Mouse (Mus musculus): Measurements from ENCODE around the gene Cd1d1. TPM values are rescaled to one million over a fixed set of nuclear protein-coding genes. Genes with fewer than 3 reads are reported as not detected.

The Cd1d1 gene
- polyA plus RNA-seq, 1 experiment from 2014 or later, result 1.7 TPM

DNA sequence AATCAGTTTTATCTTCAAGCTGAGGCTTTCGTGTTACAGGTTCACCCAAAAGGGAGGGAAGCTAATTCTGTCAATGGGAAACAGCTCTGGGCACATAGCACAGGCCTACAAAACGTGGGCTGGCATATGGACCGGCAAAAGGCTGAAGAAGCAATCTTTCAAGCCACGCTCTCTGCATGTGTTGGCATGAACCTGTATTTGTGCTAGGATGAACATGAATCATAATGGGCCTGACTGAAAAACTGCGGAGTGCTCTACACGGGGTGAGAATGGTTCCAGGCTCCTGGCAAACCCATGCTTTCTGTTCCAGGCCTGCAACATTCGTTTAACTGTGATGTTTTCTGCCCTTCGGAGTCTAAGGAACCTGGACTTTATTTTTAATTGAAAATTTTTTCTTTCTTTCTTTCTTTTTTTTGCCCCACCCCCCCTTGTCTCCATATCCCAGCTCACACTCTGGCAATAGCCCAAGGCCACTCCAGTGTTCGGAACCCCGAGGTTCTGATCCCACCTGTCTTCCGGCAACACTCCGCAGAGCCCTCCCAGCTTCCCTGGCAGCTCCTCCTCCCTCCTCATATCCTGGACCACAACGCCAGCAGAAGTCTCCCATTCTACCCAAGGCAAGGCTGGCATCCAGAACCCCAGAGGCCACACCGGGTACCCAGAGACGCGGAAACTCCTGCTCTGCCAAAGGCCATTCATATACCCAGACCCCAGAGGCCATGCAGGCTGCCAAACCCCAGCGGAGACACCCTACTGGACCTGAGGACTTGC lies 36.4 kb downstream of the Cd1d1 start:
- ChIA-PET CTCF (interaction anchor here (1.7 kb wide), 1 partner anchor 10 kb away, joined by 3 read pairs; no protein-coding TSS in a partner anchor), POLR2A (no interaction called here)
- TF ChIP-seq CTCF (IDR thresholded peaks at IDR 0.05), result no peak
- no peak for DNase-seq (ENCODE audit: low read depth, low spot score)
- ATAC-seq, result no peak
- in situ Hi-C loops (cut with MboI; ENCODE audit: low pct_unique_long_range_greater_than_20kb), result no loop called here
- H3K27me3 ChIP-seq, result peaks cover 16% of the 10 kb centered on the region

DNA sequence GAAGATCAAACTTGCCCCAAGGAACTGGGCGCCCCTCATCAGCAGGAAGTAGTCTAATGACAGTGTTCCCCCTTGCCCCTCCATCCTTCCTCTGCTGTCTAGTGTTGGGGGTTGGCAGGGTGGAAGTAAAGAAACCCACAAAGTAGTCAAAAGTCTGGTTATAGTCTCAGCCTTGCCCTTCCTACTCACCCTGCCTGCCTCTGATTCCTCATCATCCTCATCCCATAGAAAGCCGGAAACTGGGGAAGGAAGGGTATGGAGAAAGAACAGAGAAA lies 37.9 kb downstream of the Cd1d1 start:
- TF ChIP-seq CTCF (IDR thresholded peaks at IDR 0.05), result no peak
- ATAC-seq (no peak), DNase-seq (ENCODE audit: low read depth, low spot score) (no peak)
- POLR2A ChIA-PET, result no interaction called here
- H3K27me3 ChIP-seq, result peaks cover 7% of the 10 kb centered on the region
- in situ Hi-C loops (cut with MboI; ENCODE audit: low pct_unique_long_range_greater_than_20kb), result no loop called here
- CTCF ChIA-PET, result interaction anchor here (1.0 to 1.3 kb wide), 3 partner anchors 20 to 126 kb away, joined by 3 to 4 read pairs (median 3); no protein-coding TSS in a partner anchor

DNA sequence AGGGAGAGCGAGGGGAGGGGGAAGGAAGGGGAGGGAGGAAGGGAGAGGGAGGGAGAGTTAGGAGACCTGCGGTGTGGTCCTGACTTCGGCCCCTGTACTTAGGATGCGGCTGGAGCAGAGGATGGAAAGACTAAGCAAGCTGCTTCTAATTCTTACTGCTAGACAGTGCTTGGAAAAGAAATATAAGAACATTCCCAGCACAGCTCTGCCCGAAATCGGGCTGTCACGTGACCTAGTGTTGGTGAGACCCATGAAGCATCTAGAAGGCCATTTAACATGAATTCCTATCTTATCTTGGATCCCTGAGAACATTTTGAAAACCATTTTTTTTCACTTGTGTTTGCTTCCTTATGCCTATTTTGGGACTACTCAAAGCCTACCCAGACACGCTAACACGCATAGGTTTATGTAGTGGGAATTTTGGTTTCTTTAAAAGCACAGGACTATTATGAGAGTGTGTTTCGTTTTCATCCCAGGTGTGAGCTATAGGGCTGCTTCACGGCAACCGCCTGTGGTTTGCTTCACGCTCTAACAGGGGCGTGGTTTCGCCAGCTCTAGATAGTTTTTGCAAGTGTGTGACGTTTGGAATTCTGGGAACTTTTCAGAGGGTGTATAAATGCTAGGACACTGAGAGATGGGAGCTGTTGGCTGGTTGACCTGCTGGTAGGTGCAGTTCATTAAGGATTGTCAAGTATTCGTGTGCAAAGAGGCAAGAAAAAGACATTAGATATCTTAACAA lies 38.4 kb downstream of the Cd1d1 start:
- ChIA-PET POLR2A (no interaction called here), CTCF (interaction anchor here (1.0 to 1.3 kb wide), 2 partner anchors 20 to 125 kb away, joined by 3 to 4 read pairs; no protein-coding TSS in a partner anchor)
- H3K27me3 ChIP-seq, result peaks cover 7% of the 10 kb centered on the region
- TF ChIP-seq CTCF (IDR thresholded peaks at IDR 0.05), result no peak
- ATAC-seq (no peak), DNase-seq (ENCODE audit: low read depth, low spot score) (no peak)
- in situ Hi-C loops (cut with MboI; ENCODE audit: low pct_unique_long_range_greater_than_20kb), result no loop called here

DNA sequence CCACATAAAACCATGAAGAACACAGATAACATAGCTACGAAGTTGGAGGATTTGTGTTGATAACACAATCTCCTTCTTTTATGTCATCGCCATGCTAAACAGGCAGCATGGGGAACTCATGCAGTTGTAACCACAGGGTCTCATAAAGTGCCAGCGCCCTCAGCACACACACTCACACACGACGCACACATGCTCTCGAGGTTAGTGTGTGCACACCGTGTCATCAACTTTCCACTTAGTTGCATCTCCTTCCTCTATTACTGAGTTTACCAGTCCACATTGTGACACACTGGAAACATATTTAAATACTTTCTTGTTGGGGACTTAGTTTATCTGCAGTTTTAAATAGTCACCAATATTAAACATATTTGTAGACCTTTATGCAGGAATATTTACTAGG lies 40.2 kb downstream of the Cd1d1 start:
- in situ Hi-C loops (cut with MboI; ENCODE audit: low pct_unique_long_range_greater_than_20kb), result no loop called here
- CTCF ChIA-PET, result interaction anchor here (1.2 kb wide), 1 partner anchor 28 kb away, joined by 3 read pairs; no protein-coding TSS in a partner anchor
- POLR2A ChIA-PET, result no interaction called here
- H3K27me3 ChIP-seq, result peaks cover 7% of the 10 kb centered on the region
- TF ChIP-seq CTCF (IDR thresholded peaks at IDR 0.05), result no peak
- ATAC-seq, result no peak
- no peak for DNase-seq (ENCODE audit: low read depth, low spot score)

DNA sequence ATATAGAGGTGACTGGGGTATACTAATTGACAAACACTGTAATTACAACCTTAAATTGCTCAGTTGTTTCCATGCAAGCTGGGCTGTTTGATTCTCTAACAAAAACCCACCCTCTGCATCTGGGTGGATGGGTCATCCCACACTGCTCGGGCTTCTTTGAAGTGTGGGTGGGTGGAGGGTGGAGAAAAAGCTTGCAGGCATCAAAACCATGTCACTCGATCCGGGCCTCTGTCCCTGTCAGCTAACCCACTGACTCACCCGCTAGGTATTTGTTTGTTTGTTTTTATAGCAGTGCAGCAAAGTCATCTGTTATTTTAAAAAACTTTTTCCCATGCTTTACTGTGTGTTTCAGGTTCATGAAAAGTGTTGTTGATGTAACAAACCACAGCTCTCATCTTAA lies 43.9 kb downstream of the Cd1d1 start:
- in situ Hi-C loops (cut with MboI; ENCODE audit: low pct_unique_long_range_greater_than_20kb), result no loop called here
- DNase-seq (ENCODE audit: low read depth, low spot score), result no peak
- ATAC-seq, result peak; percentile 55
- ChIA-PET CTCF (interaction anchor here (1.0 kb wide), 1 partner anchor 27 kb away, joined by 3 read pairs; no protein-coding TSS in a partner anchor), POLR2A (interaction anchor here (0.6 to 0.7 kb wide), 2 partner anchors 32 to 1203 kb away, joined by 3 to 5 read pairs; no protein-coding TSS in a partner anchor)
- no peak for TF ChIP-seq CTCF (IDR thresholded peaks at IDR 0.05)
- H3K27me3 ChIP-seq, result no peaks in the 10 kb centered on the region

DNA sequence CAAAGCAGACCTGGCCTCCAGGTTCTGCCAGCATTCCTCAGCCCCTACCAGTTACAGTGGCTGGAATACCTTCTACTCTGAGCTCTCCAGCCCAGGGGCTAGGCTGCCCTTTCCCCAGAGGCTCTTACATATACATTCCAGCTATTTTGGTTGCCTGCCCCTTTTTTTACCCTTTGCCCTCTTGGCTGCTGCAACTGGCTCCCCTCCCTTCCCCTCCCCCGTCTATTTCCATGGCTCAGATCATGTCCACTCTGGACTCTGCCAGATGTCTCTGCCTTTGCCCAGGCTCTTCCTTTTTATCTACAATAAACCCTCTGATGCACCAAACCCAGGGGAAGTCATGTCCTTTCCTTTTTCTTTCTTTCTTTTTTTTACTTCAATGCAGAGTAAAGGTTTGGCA lies 44.7 kb downstream of the Cd1d1 start:
- POLR2A ChIA-PET, result no interaction called here
- no peak for TF ChIP-seq CTCF (IDR thresholded peaks at IDR 0.05)
- CTCF ChIA-PET, result interaction anchor here (1.0 kb wide), 1 partner anchor 26 kb away, joined by 3 read pairs; no protein-coding TSS in a partner anchor
- DNase-seq (ENCODE audit: low read depth, low spot score) (no peak), ATAC-seq (no peak)
- H3K27me3 ChIP-seq, result no peaks in the 10 kb centered on the region
- in situ Hi-C loops (cut with MboI; ENCODE audit: low pct_unique_long_range_greater_than_20kb), result no loop called here

DNA sequence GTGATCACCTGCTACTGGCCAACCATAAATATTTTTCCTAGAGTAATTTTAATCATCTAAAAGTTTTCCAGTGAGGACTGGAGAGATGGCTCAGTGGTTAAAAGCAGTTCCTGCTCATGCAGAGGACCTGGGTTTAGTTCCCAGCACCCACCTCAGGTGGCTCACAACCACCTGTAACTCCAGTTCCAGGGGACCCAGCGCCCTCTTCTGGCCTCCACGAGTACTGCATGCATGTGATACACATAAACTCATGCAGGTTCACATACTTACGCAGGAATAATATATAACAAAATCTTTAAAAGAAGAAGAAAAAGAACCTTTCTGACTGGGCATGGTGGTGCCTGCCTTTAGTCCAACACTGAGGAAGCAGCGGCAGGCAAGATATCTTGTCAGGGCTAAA lies 45.4 kb downstream of the Cd1d1 start:
- H3K27me3 ChIP-seq, result no peaks in the 10 kb centered on the region
- ATAC-seq (no peak), DNase-seq (ENCODE audit: low read depth, low spot score) (no peak)
- CTCF ChIA-PET, result no interaction called here
- POLR2A ChIA-PET, result no interaction called here
- in situ Hi-C loops (cut with MboI; ENCODE audit: low pct_unique_long_range_greater_than_20kb), result no loop called here
- TF ChIP-seq CTCF (IDR thresholded peaks at IDR 0.05), result peak; percentile 59

DNA sequence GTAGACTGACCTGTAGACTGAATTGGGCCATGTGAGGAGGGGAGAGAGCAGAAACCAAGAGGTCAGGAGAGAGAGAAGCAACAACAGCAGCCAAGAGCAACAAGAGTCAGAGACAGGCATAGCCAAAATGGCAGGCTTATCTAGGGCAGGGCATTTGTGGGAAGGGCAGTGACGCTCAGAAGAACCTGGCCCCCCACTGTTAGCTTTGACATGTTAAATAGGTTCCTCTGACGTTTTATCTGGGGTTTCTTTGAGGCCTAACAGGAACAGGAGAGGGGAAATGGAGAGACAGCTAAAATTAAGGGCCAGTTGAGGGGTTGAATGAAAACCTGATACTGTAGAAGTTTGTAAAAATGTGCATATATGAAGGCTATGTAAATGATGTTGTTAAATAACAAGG lies 48.6 kb downstream of the Cd1d1 start:
- POLR2A ChIA-PET, result no interaction called here
- in situ Hi-C loops (cut with MboI; ENCODE audit: low pct_unique_long_range_greater_than_20kb), result no loop called here
- DNase-seq (ENCODE audit: low read depth, low spot score), result no peak
- peaks cover 3% of the 10 kb centered on the region for H3K27me3 ChIP-seq
- CTCF ChIA-PET, result no interaction called here
- ATAC-seq, result no peak
- no peak for TF ChIP-seq CTCF (IDR thresholded peaks at IDR 0.05)

Other genes with a start within 250 kb of the Cd1d1 start
- 21.2 TPM for gene Dclk2, start 78.6 kb downstream of the Cd1d1 start, polyA plus RNA-seq (2021)
- 156 TPM for gene Kirrel, start 175.3 kb upstream of the Cd1d1 start, polyA plus RNA-seq (2021)

All from Patski (cell line).